Mouse (Mus musculus) liver, postnatal 0 days (tissue): ENCODE data around the gene Rps6ka5.

Experiments used
- CTCF ChIP-seq: sonication (generic); IDR thresholded peaks from 2 replicates; pipeline ENCODE4 v1.5.1; 2016; ENCODE audit warnings: antibody characterized with exemption, low read depth
- EP300 ChIP-seq: IDR thresholded peaks from 2 replicates; pipeline ENCODE4 v1.6.1; 2016; ENCODE audit warnings: antibody characterized with exemption, low read depth, mild to moderate bottlenecking

GRCm38 (mm10) chr12:100605596-100605995 lies 121.2 kb downstream of the Rps6ka5 start:
- no peak for TF ChIP-seq CTCF
- TF ChIP-seq EP300 = no peak
